Mouse (Mus musculus): ENCODE results near the gene Gm2022.
"Not testable (repeated sequence)": the region's sequence is repeated elsewhere in the genome, so short reads cannot be mapped to it uniquely, and the experiment has no call there.

Gene Gm2022

GRCm38 (mm10) chr12:87895070-87895469, at the start of gene Gm2022:
Gene Gm2022, plus strand, starts transcription at chr12:87895370.
- DNase-seq (ENCODE audit: low spot score), result not testable (repeated sequence)

GRCm38 (mm10) chr12:87850657-87851056, 44.5 kb upstream of the Gm2022 start:
- not testable (repeated sequence) for DNase-seq (ENCODE audit: low spot score)

- DNase-seq (ENCODE audit: low spot score), result not testable (repeated sequence)
These were observed 39.1 kb upstream of the Gm2022 start for GRCm38 (mm10) chr12:87856067-87856466.

- not testable (repeated sequence) for DNase-seq (ENCODE audit: low spot score)
These were observed 33.2 kb upstream of the Gm2022 start for GRCm38 (mm10) chr12:87861740-87862692.

GRCm38 (mm10) chr12:87863638-87864037, 31.5 kb upstream of the Gm2022 start:
- not testable (repeated sequence) for DNase-seq (ENCODE audit: low spot score)

- DNase-seq (ENCODE audit: low spot score), result not testable (repeated sequence)
These were observed 31.1 kb upstream of the Gm2022 start for GRCm38 (mm10) chr12:87864048-87864447.

GRCm38 (mm10) chr12:87873772-87874171, 21.4 kb upstream of the Gm2022 start, which contains the start of gene Gm2016:
Gene Gm2016, plus strand, starts transcription at chr12:87874072.
- DNase-seq (ENCODE audit: low spot score), result not testable (repeated sequence)

- DNase-seq (ENCODE audit: low spot score), result not testable (repeated sequence)
These were observed 24.6 kb downstream of the Gm2022 start, which contains the start of gene Gm2035 for GRCm38 (mm10) chr12:87919721-87920120. Gene Gm2035, minus strand, starts transcription at chr12:87919857.
